Comparison of ENCODE assay signal across 15 mouse cellular contexts in the genomic region with DNA sequence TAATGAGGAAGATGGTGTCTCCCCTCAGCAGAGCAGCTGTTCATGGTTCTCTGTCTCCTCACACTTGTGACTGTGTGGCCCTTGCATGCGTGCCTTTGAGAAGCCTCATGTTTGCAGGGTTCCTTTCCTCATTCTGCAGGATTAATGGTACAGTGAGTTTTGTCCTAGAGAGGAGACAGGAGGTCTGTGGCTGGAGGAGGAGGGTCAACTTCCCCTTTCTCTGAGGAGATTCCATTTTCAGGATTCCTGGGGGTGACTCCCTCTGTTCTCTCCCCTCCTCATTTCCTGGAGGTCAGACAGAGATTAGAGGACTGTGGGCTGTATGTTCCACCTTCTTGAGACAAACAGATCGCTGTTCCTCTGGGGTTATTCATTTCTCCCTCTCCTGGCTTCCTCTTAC.
DNase-seq lines count a peak whose midpoint lies in the region; ATAC-seq and TF ChIP-seq lines count a peak whose summit lies in the region.
"Had no signal": no experiment of that assay in that cellular context is flagged by ENCODE, and none has a peak within 500 bp of the region (broad histone marks: within the 10 kb centered on the region; RNA-seq: fewer than 3 reads in every experiment).

No protein-coding gene starts in this region.

- WGBS in liver, adult 2 months: 57% methylated on average over 2 of the region's 2 CpGs

- no peaks in the 10 kb centered on the region for H3K79me2 ChIP-seq in liver, adult 2 months (ENCODE audit: control insufficient read depth, insufficient read depth, low read length)

- H3K27ac ChIP-seq in liver, adult 2 months (replicated peaks; ENCODE audit: insufficient read depth, low read depth, low read length): no peak overlapping the region
- peak overlapping the region; percentile 90 for H3K27ac ChIP-seq in bone marrow macrophage, adult 2 months (ENCODE audit: insufficient read depth, low read depth, low read length)
- H3K27ac ChIP-seq: embryonic facial prominence, embryonic 12.5 days; forebrain, embryonic 15.5 days; hindbrain, embryonic 15.5 days had no signal

- peak; percentile 12 for DNase-seq in liver, adult 2 months (ENCODE audit: extremely low read depth, low read depth, low spot score)
- no peak for DNase-seq in liver
- DNase-seq in urinary bladder, postnatal 4 days (ENCODE audit: low spot score in 2 of 2): no peak
- DNase-seq in gastrocnemius, adult 8-10 months (ENCODE audit: low spot score in 2 of 2): no peak
- DNase-seq: adrenal gland, postnatal 14 days; cerebellum, adult 2 months; cerebellum, postnatal 10 days; gastrocnemius, postnatal 36 days had no signal

- H3K36me3 ChIP-seq in liver, adult 2 months (ENCODE audit: control insufficient read depth, insufficient read depth, low read length): no peaks in the 10 kb centered on the region
- H3K36me3 ChIP-seq: embryonic facial prominence, embryonic 12.5 days; forebrain, embryonic 15.5 days; heart, embryonic 12.5 days; hindbrain, embryonic 15.5 days had no signal

- no peaks in the 10 kb centered on the region for H3K27me3 ChIP-seq in liver, adult 2 months (ENCODE audit: control insufficient read depth, insufficient read depth, low read length)
- H3K27me3 ChIP-seq: embryonic facial prominence, embryonic 12.5 days; forebrain, embryonic 15.5 days; heart, embryonic 12.5 days; hindbrain, embryonic 15.5 days had no signal

- H3K9ac ChIP-seq in liver, adult 2 months (ENCODE audit: low read depth, low read length): no peak overlapping the region
- H3K9ac ChIP-seq: embryonic facial prominence, embryonic 12.5 days; forebrain, embryonic 15.5 days; heart, embryonic 12.5 days; hindbrain, embryonic 15.5 days had no signal

- peak; percentile 42 to 53; a peak in 3 of 4 replicates for ATAC-seq in hematopoietic stem cell, adult 5-6 weeks (replicated peaks in 1 of 2; ENCODE audit: insufficient read depth in 1 of 2, low FRiP score in 2 of 2, low TSS enrichment in 1 of 2, low read depth in 1 of 2, poor library complexity in 2 of 2, severe bottlenecking in 2 of 2)
- ATAC-seq: forebrain, embryonic 15.5 days; intestine, embryonic 16.5 days had no signal

- no peak overlapping the region for H3K4me3 ChIP-seq in liver, adult 2 months (ENCODE audit: insufficient read depth, low read depth, low read length)
- 0 out of 2 replicates have a peak overlapping the region, but pooled peaks have one; percentile 29 for H3K4me3 ChIP-seq in bone marrow macrophage, adult 2 months (ENCODE audit: insufficient read depth, low read length)
- H3K4me3 ChIP-seq: embryonic facial prominence, embryonic 12.5 days; forebrain, embryonic 15.5 days; heart, embryonic 12.5 days; hindbrain, embryonic 15.5 days had no signal

- TF ChIP-seq POLR2A in liver, adult 2 months (IDR thresholded peaks at IDR 0.05; ENCODE audit: extremely low read depth, insufficient read depth, low read length): no peak
- no peak for TF ChIP-seq POLR2A in bone marrow macrophage, adult 2 months (IDR thresholded peaks at IDR 0.05; ENCODE audit: borderline replicate concordance, low read depth, low read length)

- no peak for TF ChIP-seq CTCF in liver, adult 2 months (IDR thresholded peaks at IDR 0.05; ENCODE audit: low read depth, low read length)
- no peak for TF ChIP-seq CTCF in bone marrow macrophage, adult 2 months (IDR thresholded peaks at IDR 0.05; ENCODE audit: low read depth, low read length)

- H3K4me1 ChIP-seq in liver, adult 2 months (ENCODE audit: control insufficient read depth, insufficient read depth, low read length): no peaks in the 10 kb centered on the region
- H3K4me1 ChIP-seq in bone marrow macrophage, adult 2 months (ENCODE audit: control insufficient read depth, insufficient read depth, low read length): peaks cover 26% of the 10 kb centered on the region
- H3K4me1 ChIP-seq: embryonic facial prominence, embryonic 12.5 days; forebrain, embryonic 15.5 days; heart, embryonic 12.5 days had no signal
